Mouse (Mus musculus) common myeloid progenitor, adult 5-6 weeks (primary cell): Measurements from ENCODE around the gene Fignl1. TPM values are rescaled to one million over a fixed set of nuclear protein-coding genes. Genes with fewer than 3 reads are reported as not detected.

ENCODE experiments used
- ATAC-seq: replicated peaks from 2 replicates; pipeline ENCODE4 v1.8.0; 2016; ENCODE audit warnings: low read depth, mild to moderate bottlenecking, moderate TSS enrichment, inconsistent platforms; ENCODE audit not compliant: poor library complexity, severe bottlenecking
- total RNA-seq: library from RNA; stranded (forward); fragments of 200-1000, 187-1606 nt; gene quantifications from 2 replicates; pipeline ENCODE4 v1.2.3, GENCODE M21; 2017

Fignl1 gene
- total RNA-seq: 95.7 and 102 TPM in 2 replicates

GRCm38 (mm10) chr11:11808820-11809403 lies at the start of gene Fignl1:
Fignl1 (minus strand) TSS chr11:11808962.
- ATAC-seq: peak; percentile 89

DNA sequence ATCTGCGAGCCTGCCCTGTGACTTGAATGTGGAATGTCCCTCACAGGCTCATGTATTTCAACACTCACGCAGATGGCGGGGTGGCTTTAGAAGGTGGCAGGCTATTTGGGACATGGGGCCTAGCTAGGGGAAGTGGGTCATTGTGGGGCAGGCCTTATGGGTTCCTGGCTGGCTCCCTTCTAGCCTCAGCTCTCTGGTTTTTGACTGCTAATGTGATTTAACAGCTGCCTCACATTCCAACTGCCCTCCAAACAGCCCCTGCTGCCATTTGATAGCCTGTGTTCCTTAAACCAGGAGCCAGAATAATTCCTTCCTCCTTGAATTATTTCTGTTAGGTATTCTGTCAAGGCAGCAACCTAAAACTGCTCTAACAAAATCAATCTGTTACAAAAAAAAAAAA lies 48.2 kb upstream of the Fignl1 start:
- ATAC-seq: no peak

- ATAC-seq: no peak
Measured at GRCm38 (mm10) chr11:11855685-11856131, 46.9 kb upstream of the Fignl1 start.

DNA sequence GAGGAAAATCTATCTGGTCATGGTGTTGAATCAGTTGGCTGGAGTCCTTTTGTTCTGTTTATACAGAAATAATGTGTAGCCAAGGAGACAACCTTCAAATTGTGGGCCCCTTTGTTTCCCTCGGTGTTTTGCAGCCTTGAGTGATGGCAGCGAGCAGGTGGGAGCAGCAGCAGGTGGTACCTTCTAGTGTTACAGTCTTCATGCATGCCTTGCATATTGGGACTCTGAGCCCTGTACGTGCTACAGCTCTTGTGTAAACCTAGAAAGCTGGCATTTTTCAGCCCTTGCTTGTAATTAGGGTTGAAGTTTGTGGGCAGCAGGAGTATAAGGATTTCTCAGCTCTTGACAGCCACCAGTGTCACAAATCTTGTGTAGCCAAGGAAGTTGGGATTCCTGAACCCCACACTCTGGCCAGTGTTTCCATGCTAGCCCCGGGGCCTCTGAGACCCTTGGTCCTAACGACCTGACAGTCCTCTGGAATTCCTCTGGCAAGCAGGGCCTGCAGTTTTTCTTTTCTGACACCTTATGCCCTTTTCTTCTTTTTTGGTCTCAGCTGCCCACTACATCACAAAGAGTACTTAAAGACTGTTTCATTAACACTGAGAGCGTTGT lies 46.4 kb upstream of the Fignl1 start:
- no peak for ATAC-seq

GRCm38 (mm10) chr11:11853731-11854461 lies 45.1 kb upstream of the Fignl1 start:
- ATAC-seq: no peak

GRCm38 (mm10) chr11:11851957-11852505 lies 43.3 kb upstream of the Fignl1 start:
- ATAC-seq: no peak

GRCm38 (mm10) chr11:11850476-11851267 lies 41.9 kb upstream of the Fignl1 start:
- no peak for ATAC-seq

DNA sequence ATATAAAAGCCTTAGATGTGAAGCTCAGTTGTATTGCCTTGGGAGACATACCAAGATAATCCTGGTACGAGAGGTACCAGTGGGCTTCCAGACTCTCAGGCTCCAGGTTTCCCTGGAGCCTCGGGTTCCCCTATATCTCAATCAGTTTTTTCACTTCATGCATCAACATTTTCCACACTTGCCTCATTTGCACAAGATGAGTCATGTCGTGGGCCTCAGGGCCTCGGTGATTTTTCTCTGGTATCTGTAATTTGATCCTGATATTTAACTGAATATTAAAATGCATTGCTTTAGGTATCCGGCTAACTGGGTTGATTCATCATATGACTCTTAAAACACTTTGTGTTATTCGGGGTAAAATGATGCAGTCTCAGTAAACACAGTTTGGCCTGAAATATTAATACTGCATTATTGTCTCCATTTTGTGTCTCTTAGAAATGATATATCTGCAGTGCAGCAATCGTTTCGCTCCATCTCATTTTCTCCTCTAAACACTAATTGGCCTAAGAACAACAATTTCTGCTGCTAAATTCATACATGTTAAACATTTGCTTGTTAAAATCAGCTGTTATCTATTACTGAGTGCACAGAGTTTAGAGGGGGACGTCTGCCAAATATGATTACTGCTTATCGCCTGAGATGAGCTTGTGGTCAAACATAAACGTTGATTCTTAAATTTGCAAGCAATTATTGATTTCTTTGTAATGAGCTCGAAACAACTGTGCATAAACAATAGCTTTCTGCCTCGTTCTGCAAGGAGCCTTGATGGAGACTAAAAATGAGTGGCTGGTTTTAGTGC lies 41.0 kb upstream of the Fignl1 start:
- ATAC-seq: no peak

DNA sequence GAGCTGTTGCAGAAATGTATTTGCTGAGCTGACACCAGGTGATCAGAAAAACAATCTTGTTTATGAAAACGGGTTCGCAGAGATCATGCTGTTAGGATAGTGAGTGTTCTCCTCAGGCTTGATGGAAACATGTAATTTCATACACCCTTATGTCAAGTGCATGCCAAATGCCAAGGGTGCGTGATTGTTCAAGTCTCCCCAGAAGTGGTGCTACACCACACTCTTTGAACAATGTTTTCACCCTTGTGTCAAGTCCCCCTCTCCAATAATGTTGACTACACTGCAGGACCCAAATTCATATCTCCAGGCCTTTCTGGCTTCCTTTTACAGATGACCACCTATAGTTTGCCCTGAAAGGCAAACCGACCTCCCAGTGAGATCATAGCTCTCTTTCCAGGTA lies 39.7 kb upstream of the Fignl1 start:
- ATAC-seq: no peak

DNA sequence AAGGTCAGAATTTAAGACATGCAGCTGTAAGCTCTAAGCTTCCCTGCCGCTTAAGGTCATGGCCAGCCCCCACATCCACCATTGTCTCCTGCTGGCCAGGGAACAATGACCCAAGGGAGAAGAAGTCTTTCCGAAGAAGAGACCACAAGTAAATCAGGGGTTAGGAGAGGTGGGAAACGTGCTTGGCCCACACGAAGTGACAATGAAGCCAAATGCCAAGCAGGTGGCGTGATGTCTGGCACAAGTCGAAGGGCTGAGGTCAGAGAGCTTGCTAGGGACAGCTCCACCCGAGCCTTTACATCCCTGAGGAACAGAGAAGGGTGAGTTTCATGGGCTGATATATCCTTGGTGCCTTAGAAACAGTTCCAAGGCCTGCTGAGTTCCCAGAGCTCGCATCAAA lies 36.3 kb upstream of the Fignl1 start:
- ATAC-seq: no peak

DNA sequence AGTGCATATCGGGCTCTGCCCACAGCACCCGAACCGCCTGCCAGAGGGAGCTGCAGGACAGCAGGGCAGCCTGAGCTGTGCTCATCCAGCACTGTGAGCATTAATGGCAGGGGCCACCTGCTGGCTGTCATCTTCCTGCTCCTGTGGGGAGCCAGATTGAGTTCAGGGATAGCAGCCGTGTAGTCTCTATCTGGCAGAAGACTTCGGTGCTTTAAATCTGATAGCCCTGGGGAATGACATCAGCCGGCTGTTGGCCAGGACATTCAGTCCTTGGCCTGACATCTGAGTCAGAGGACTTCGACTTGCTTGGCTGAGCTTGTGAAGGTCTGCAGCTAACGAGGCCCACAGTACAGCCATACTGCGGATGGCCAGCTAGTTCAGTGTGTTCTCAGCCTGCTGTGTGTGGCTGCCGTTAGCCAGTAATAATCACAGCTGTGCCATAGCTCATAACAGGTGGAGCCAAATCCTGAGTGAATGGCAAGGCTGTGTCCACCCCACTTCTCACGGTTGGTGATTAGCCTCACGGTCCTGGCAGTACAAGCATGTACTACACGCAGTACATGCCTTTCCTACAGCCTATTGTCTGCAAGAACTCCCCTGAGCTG lies 35.7 kb upstream of the Fignl1 start:
- ATAC-seq: peak; percentile 64

DNA sequence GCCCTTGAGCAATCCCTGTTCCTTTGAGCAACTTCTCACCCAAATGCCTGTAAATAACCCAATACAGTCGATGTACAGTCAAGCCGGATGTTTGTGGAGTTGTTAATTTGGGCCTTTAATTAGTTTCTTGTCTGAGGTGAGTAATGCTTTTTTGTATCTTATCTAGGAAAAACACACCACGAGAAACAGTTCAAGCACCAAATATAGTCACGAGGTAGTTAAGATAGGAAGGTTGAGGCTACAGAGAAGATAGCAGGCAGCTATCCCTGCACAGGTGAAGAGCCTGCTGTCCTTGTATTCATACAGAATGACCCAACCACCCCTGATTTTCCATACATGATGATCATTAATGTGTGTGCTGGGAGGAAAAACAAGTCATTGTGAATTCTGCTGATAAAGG lies 32.8 kb upstream of the Fignl1 start:
- ATAC-seq: no peak

GRCm38 (mm10) chr11:11840746-11841145 lies 32.0 kb upstream of the Fignl1 start:
- ATAC-seq: no peak

DNA sequence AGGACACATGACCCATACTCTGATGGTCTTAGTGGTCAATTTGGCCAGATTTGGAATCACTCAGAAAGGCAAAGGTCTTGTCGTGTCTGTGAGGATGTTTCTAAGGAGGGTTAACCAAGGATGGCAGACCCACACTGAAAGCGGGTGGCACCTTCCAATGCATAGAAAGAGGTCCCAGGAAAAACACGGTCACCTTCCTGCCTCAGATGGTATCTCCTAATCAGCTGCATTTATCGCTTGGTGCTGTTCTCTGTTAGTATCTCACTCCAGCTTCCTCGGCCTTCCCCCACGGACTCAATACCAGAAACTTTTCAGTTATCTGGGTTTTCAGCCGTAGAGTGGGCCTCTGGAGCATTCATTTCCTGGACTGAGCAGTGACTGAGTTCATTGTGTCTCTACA lies 31.1 kb upstream of the Fignl1 start:
- ATAC-seq: no peak

DNA sequence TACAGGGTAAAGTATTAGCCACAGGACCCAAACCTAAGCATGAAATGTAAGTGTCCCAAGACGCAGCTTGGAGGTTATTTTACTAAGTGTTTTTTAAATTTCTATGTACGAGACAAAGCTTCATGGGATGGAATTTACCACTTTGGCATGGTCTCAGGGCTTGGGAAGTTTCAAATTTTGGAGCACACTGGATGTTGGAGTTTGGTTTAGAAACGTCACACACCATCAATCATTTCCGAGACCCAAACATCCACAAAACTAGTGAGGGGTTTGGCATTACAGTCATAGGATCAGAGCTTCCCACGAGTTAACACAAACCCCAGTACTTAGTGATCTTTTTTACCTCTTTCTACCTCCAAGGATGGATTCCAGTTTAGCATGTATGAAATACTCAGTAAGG lies 28.6 kb upstream of the Fignl1 start:
- ATAC-seq: no peak

DNA sequence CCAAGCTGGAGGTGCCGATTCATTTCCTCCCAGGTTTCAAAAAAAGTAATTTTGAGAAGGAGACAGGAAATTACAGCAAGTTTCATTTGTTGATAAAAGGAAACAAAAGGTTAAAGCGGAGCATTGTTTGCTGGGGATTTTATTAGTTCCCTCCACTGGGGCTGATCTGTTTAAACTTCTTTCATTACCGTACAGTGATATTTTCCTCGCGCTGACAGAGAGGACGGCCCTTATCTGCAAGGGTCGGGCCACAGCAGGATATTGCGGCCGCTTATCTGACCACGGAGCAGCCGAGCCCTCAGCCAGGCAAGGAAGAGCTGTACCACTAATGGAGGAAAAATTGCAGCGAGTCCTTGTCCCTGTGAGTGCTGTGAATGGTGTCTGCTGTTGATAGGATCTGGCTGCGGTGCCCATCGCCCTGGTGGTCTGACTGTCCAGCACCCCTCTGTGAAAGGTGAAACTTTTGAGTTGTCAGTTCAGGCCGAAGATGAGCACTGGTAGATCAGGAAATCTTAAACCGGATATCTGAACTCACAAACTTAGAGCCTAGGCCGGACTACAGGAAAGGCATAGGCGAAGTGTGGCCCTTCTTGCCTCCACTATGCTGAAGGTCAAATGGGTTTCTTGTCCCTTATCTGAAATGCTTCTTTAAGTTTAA lies 28.1 kb upstream of the Fignl1 start:
- peak; percentile 83 for ATAC-seq

DNA sequence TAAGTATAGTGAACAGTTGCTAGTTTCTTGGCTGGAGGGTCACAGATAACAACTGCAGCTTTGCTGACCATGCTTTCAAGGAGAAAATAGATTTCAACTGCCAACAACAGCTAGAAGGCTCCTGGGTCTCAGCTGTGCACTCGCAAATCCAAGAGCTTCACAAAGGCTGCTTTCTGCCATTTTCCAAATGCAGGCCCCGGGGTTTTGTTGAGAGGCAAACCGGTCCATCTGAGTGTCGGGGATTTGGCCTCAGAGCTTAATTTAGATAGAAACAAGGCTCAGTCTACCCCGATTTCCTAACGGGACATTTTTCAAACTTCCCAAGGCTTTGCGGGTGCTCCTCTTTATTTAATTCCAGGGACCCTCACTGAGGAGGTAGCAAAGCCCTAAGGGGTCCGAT lies 27.5 kb upstream of the Fignl1 start:
- no peak for ATAC-seq

GRCm38 (mm10) chr11:11835791-11836190 lies 27.0 kb upstream of the Fignl1 start:
- ATAC-seq: no peak

DNA sequence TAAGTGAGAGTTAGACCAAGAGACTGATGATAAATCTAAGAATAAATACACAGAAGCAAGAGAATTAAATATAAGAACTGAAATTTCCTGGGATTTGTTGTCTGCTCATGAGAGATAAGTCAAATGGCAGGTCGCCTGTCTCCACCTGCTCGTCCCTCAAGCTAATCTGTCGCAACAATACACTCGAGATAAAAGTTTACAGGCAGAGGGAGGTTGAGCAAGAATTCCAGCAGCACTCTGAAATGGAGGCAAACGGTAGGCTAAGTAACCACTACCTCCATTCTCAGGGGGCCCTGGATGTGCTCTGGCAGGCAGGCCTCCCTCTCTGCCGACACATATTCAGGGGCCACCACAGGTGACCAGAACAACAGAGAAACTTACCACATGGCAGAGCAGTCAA lies 26.6 kb upstream of the Fignl1 start:
- no peak; the same call in 1 of the 2 replicates for ATAC-seq
